Mouse (Mus musculus): ENCODE measurements around the gene H2-M10.1. TPM values are rescaled to one million over a fixed set of nuclear protein-coding genes. Genes with fewer than 3 reads are reported as not detected.
"Not testable (repeated sequence)": the region's sequence is repeated elsewhere in the genome, so short reads cannot be mapped to it uniquely, and the experiment has no call there.

The H2-M10.1 gene
- polyA plus RNA-seq, 1 experiment from 2014 or later: not detected

- 19% methylated on average over 1 of the region's 1 CpGs for WGBS
These were observed 16.7 kb downstream of the H2-M10.1 start for GRCm38 (mm10) chr17:36309293-36309692.

GRCm38 (mm10) chr17:36308855-36309254 lies 17.1 kb downstream of the H2-M10.1 start:
- H3K27me3 ChIP-seq (ENCODE audit: control insufficient read depth, insufficient read depth, low read depth, low read length); H3K4me2 ChIP-seq (ENCODE audit: low read depth, low read length); H3K9ac ChIP-seq (ENCODE audit: low read length); H3K4me1 ChIP-seq (replicated peaks; ENCODE audit: control insufficient read depth, insufficient read depth, low read length); H3K36me3 ChIP-seq (ENCODE audit: control insufficient read depth, insufficient read depth, low read length); H3K4me3 ChIP-seq (ENCODE audit: low read length); H3K9me3 ChIP-seq (ENCODE audit: control insufficient read depth, low read length); H3K27ac ChIP-seq (ENCODE audit: low read length): not testable (repeated sequence)
- ATAC-seq (ENCODE audit: low read depth): peak; percentile 23; the same call in 1 of the 2 replicates
- WGBS: 1% methylated on average over 3 of the region's 3 CpGs

More at GRCm38 (mm10) chr17:36309293-36309692, 16.7 kb downstream of the H2-M10.1 start:
- no peak overlapping the region for H3K4me2 ChIP-seq (ENCODE audit: low read depth, low read length)
- H3K4me3 ChIP-seq (ENCODE audit: low read length): no peak overlapping the region
- H3K9me3 ChIP-seq (ENCODE audit: control insufficient read depth, low read length): no peaks in the 10 kb centered on the region
- no peaks in the 10 kb centered on the region for H3K27me3 ChIP-seq (ENCODE audit: control insufficient read depth, insufficient read depth, low read depth, low read length)
- no peaks in the 10 kb centered on the region for H3K36me3 ChIP-seq (ENCODE audit: control insufficient read depth, insufficient read depth, low read length)
- no peak for ATAC-seq (ENCODE audit: low read depth)
- no peak overlapping the region for H3K27ac ChIP-seq (ENCODE audit: low read length)
- H3K9ac ChIP-seq (ENCODE audit: low read length): no peak overlapping the region
- no peaks in the 10 kb centered on the region for H3K4me1 ChIP-seq (replicated peaks; ENCODE audit: control insufficient read depth, insufficient read depth, low read length)

DNA sequence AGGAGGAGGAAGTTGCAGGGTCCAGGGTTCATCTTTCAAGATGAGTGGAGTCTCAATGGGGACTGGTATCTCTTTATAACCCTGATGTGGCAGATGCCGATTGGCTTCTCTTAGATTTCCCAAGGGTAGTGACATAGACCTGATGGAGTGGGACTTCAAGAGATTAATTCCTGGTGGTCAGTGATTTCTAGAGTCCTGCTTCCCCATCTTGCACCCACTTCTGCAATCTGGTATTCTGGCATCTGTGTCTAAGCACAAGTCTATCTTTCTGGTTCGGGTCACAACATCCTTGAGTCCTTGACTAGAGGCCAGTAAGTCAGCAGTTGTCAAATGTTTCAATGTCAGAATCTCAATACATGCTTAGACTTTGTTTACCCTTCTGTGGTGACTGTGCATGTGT lies 39.6 kb downstream of the H2-M10.1 start, which contains the start of gene H2-M10.2:
TSS of gene H2-M10.2 (minus strand) at position 101 of the 400 bp plus-strand sequence.
- no peak for ATAC-seq (ENCODE audit: low read depth)
- Histone ChIP-seq H3K9me3 (ENCODE audit: control insufficient read depth, low read length) (no peaks in the 10 kb centered on the region; the same call in 1 of the 2 replicates), H3K27me3 (ENCODE audit: control insufficient read depth, insufficient read depth, low read depth, low read length) (no peaks in the 10 kb centered on the region), H3K4me2 (ENCODE audit: low read depth, low read length) (no peak within 1 kb of the TSS), H3K4me3 (ENCODE audit: low read length) (no peak within 1 kb of the TSS), H3K36me3 (ENCODE audit: control insufficient read depth, insufficient read depth, low read length) (0 out of 2 replicates have a peak, but pooled peaks cover 4% of the 10 kb centered on the region), H3K9ac (ENCODE audit: low read length) (no peak within 1 kb of the TSS), H3K4me1 (replicated peaks; ENCODE audit: control insufficient read depth, insufficient read depth, low read length) (no peaks in the 10 kb centered on the region), H3K27ac (ENCODE audit: low read length) (no peak within 1 kb of the TSS)
- WGBS: 90% methylated on average over 2 of the region's 2 CpGs

DNA sequence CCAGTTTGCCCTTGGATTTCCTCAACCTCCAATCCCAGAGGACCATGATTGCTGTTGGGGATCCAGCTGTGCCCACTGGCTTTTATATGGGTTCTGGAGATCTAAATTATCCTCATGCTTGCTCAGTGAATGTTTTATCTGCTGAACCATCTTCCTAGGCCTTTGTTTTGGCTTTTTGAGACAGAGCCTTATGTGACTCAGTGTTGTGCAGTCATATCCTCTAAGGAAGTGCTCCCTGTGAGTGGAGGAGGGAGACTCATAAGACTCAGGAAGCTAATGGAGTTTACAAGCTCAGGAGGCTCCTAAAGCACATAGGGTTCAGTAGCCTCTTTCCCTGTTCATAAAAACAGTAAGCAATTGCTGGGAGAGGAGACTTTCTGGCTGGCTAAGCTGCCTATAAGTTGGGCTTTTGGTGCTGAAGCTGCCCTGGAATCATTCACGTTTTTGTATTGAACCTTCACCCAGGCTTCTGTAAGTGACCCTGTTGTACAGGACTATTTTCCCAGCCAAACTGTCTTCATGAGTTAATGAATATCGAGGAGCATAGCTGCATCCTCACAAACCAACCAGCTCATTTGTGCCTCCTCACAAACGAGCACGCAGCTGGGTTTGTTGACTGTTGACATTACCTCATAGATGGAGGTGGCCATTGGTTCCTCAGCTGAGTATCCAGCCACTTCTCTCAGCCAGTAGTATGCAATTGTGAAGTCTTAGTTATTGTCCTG lies 44.3 kb downstream of the H2-M10.1 start:
- ATAC-seq (ENCODE audit: low read depth): no peak
- Histone ChIP-seq H3K4me1 (replicated peaks; ENCODE audit: control insufficient read depth, insufficient read depth, low read length) (no peaks in the 10 kb centered on the region), H3K4me3 (ENCODE audit: low read length) (no peak overlapping the region), H3K9ac (ENCODE audit: low read length) (no peak overlapping the region), H3K9me3 (ENCODE audit: control insufficient read depth, low read length) (no peaks in the 10 kb centered on the region; the same call in 1 of the 2 replicates), H3K36me3 (ENCODE audit: control insufficient read depth, insufficient read depth, low read length) (peaks cover 18% of the 10 kb centered on the region), H3K4me2 (ENCODE audit: low read depth, low read length) (no peak overlapping the region), H3K27ac (ENCODE audit: low read length) (no peak overlapping the region), H3K27me3 (ENCODE audit: control insufficient read depth, insufficient read depth, low read depth, low read length) (no peaks in the 10 kb centered on the region)
- WGBS: 85% methylated on average over 4 of the region's 4 CpGs

DNA sequence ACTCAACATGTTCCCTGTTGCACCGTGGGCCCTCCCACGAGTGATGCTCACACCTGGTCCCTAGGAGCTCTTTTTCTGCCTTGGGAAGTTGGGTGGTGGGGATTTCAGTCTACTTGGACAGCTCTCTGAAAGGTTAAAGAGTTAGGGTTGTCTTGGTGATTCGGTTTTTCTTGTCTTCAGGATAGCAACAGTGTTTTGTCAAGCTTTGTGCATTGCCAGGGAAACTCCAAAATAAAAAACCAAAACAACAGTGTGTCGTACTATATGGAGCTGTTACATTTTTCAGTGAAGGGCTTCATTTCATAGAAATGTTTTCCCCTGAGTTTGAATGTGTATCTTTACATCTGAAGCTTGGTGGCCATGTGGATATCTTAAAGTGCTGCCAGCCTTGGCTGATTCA lies 51.2 kb downstream of the H2-M10.1 start:
- H3K4me3 ChIP-seq (ENCODE audit: low read length): no peak overlapping the region
- no peak overlapping the region for H3K4me2 ChIP-seq (ENCODE audit: low read depth, low read length)
- WGBS: 88% methylated on average over 4 of the region's 4 CpGs
- no peak overlapping the region for H3K9ac ChIP-seq (ENCODE audit: low read length)
- H3K27ac ChIP-seq (ENCODE audit: low read length): no peak overlapping the region
- H3K9me3 ChIP-seq (ENCODE audit: control insufficient read depth, low read length): no peaks in the 10 kb centered on the region
- no peak for ATAC-seq (ENCODE audit: low read depth)
- H3K4me1 ChIP-seq (replicated peaks; ENCODE audit: control insufficient read depth, insufficient read depth, low read length): peaks cover 27% of the 10 kb centered on the region
- no peaks in the 10 kb centered on the region for H3K27me3 ChIP-seq (ENCODE audit: control insufficient read depth, insufficient read depth, low read depth, low read length)
- peaks cover 15% of the 10 kb centered on the region for H3K36me3 ChIP-seq (ENCODE audit: control insufficient read depth, insufficient read depth, low read length)

DNA sequence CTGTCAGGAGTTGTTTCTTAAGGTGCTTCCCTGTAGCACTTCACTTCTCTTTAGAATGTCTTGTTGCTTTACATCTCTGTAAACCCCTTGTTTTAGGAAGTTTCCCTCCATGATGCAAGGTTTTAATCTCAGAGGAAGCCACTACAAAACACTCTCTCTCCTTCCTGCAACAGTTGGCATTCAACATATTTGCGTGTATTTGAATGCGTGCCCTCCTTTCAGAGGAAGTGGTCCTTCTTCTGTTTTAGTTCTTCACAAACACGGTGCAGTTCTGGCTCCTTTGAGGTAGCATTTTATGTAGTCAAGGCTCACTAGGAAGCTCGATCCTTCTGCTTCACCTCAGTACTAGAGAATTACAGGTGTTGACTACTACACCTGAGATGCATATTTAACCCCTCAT lies 52.2 kb downstream of the H2-M10.1 start:
- H3K4me1 ChIP-seq (replicated peaks; ENCODE audit: control insufficient read depth, insufficient read depth, low read length): peaks cover 27% of the 10 kb centered on the region
- H3K27me3 ChIP-seq (ENCODE audit: control insufficient read depth, insufficient read depth, low read depth, low read length): no peaks in the 10 kb centered on the region
- H3K36me3 ChIP-seq (ENCODE audit: control insufficient read depth, insufficient read depth, low read length): peaks cover 16% of the 10 kb centered on the region
- 81% methylated on average over 4 of the region's 4 CpGs for WGBS
- H3K27ac ChIP-seq (ENCODE audit: low read length): no peak overlapping the region
- H3K4me3 ChIP-seq (ENCODE audit: low read length): no peak overlapping the region
- H3K9ac ChIP-seq (ENCODE audit: low read length): 0 out of 2 replicates have a peak overlapping the region, but pooled peaks have one; percentile 18
- no peak overlapping the region for H3K4me2 ChIP-seq (ENCODE audit: low read depth, low read length)
- ATAC-seq (ENCODE audit: low read depth): no peak
- H3K9me3 ChIP-seq (ENCODE audit: control insufficient read depth, low read length): no peaks in the 10 kb centered on the region

Other genes starting within 250 kb of the H2-M10.1 start
- not detected in 2 replicates for gene Gm19684, start 204.5 kb downstream of the H2-M10.1 start, polyA plus RNA-seq (2015; fragmentation: Nextera tagmentation; extraction: Ambion mirVana)
- gene Gm7030, start 196.7 kb downstream of the H2-M10.1 start, polyA plus RNA-seq (2015; fragmentation: Nextera tagmentation; extraction: Ambion mirVana): not detected in 2 replicates
- gene Gm8909, start 157.6 kb downstream of the H2-M10.1 start, polyA plus RNA-seq (2015; fragmentation: Nextera tagmentation; extraction: Ambion mirVana): 24.5 and 27.5 TPM in 2 replicates
- 0.80 and 1.1 TPM in 2 replicates for gene H2-T3, start 135.9 kb downstream of the H2-M10.1 start, polyA plus RNA-seq (2015; fragmentation: Nextera tagmentation; extraction: Ambion mirVana)
- gene Rpp21, start 68.1 kb downstream of the H2-M10.1 start, polyA plus RNA-seq (2015; fragmentation: Nextera tagmentation; extraction: Ambion mirVana): 193 and 196 TPM in 2 replicates
- gene Trim39, start 53.9 kb downstream of the H2-M10.1 start, polyA plus RNA-seq (2015; fragmentation: Nextera tagmentation; extraction: Ambion mirVana): 16.8 and 17.4 TPM in 2 replicates
- gene H2-M10.2, start 39.7 kb downstream of the H2-M10.1 start, polyA plus RNA-seq (2015; fragmentation: Nextera tagmentation; extraction: Ambion mirVana): not detected in 2 replicates
- not detected in 2 replicates for gene H2-M10.3, start 42.3 kb upstream of the H2-M10.1 start, polyA plus RNA-seq (2015; fragmentation: Nextera tagmentation; extraction: Ambion mirVana)
- not detected in 2 replicates for gene H2-M10.4, start 136.2 kb upstream of the H2-M10.1 start, polyA plus RNA-seq (2015; fragmentation: Nextera tagmentation; extraction: Ambion mirVana)
- not detected in 2 replicates for gene H2-M11, start 220.9 kb upstream of the H2-M10.1 start, polyA plus RNA-seq (2015; fragmentation: Nextera tagmentation; extraction: Ambion mirVana)